Mouse (Mus musculus) left cerebral cortex, adult 2 months (tissue): Measurements from ENCODE around the gene Aqp1. TPM values are rescaled to one million over a fixed set of nuclear protein-coding genes. Genes with fewer than 3 reads are reported as not detected.

Experiments
- DNase-seq, 2 experiments: peaks; one replicate each; pipeline ENCODE4 v3.0.0; 2021 to 2022; ENCODE audit warnings: low spot score in 2 of 2, mixed read lengths in 1 of 2; ENCODE audit errors: extremely low spot score in 1 of 2
- H3K27ac ChIP-seq: fragments of 200-600 bp; 2 replicates; pipeline ENCODE4 v1.8.1; 2022
- H3K4me3 ChIP-seq: fragments of 200-600 bp; 2 replicates; pipeline ENCODE4 v1.8.1; 2022
- CTCF ChIP-seq: fragments of 200-600 bp; IDR thresholded peaks from 2 replicates; pipeline ENCODE4 v1.8.1; 2022; ENCODE audit warnings: antibody characterized with exemption, mild to moderate bottlenecking, moderate library complexity
- intact Hi-C: fragments of 180-260 bp; cut with DNase I; formaldehyde crosslinking; loops from one replicate; pipeline ENCODE4 v1.15.1; 2025
- total RNA-seq, 2 experiments: library from RNA; stranded (reverse); gene quantifications; 2 replicates each; pipeline ENCODE4 v1.2.3; 2021

Gene Aqp1
- total RNA-seq, 2 experiments from 2014 or later: 0.47 to 0.75 TPM

- no peak for TF ChIP-seq CTCF
- intact Hi-C loops: no loop called here
- H3K27ac ChIP-seq: no peak overlapping the region
- no peak for DNase-seq
- H3K4me3 ChIP-seq: no peak overlapping the region
These were observed 14.2 kb downstream of the Aqp1 start for GRCm38 (mm10) chr6:55350383-55350952.

GRCm38 (mm10) chr6:55351712-55352111 lies 15.5 kb downstream of the Aqp1 start:
- Histone ChIP-seq H3K4me3 (no peak overlapping the region), H3K27ac (no peak overlapping the region)
- no peak for DNase-seq
- TF ChIP-seq CTCF: no peak
- intact Hi-C loops: no loop called here

GRCm38 (mm10) chr6:55353711-55354445 lies 17.6 kb downstream of the Aqp1 start:
- no peak overlapping the region for H3K4me3 ChIP-seq
- no peak overlapping the region for H3K27ac ChIP-seq
- intact Hi-C loops: no loop called here
- no peak for TF ChIP-seq CTCF
- no peak for DNase-seq

- no peak overlapping the region for H3K27ac ChIP-seq
- no peak overlapping the region for H3K4me3 ChIP-seq
- DNase-seq: no peak
- intact Hi-C loops: no loop called here
- no peak for TF ChIP-seq CTCF
These were observed 18.4 kb downstream of the Aqp1 start for GRCm38 (mm10) chr6:55354456-55355117.

GRCm38 (mm10) chr6:55355575-55355974 lies 19.3 kb downstream of the Aqp1 start:
- no peak for TF ChIP-seq CTCF
- H3K4me3 ChIP-seq: no peak overlapping the region
- no peak for DNase-seq
- intact Hi-C loops: no loop called here
- no peak overlapping the region for H3K27ac ChIP-seq

- no peak for TF ChIP-seq CTCF
- intact Hi-C loops: no loop called here
- no peak overlapping the region for H3K27ac ChIP-seq
These were observed 19.9 kb downstream of the Aqp1 start for GRCm38 (mm10) chr6:55356017-55356703.

GRCm38 (mm10) chr6:55356976-55357635 lies 20.9 kb downstream of the Aqp1 start:
- no peak for TF ChIP-seq CTCF
- intact Hi-C loops: no loop called here
- DNase-seq: no peak
- H3K4me3 ChIP-seq: no peak overlapping the region
- H3K27ac ChIP-seq: no peak overlapping the region

More at GRCm38 (mm10) chr6:55356017-55356703, 19.9 kb downstream of the Aqp1 start:
- H3K4me3 ChIP-seq: no peak overlapping the region
- no peak for DNase-seq

- no peak for DNase-seq
- intact Hi-C loops: no loop called here
These were observed 21.4 kb downstream of the Aqp1 start for GRCm38 (mm10) chr6:55357636-55358031.

GRCm38 (mm10) chr6:55358731-55359143 lies 22.5 kb downstream of the Aqp1 start:
- Histone ChIP-seq H3K4me3 (no peak overlapping the region), H3K27ac (no peak overlapping the region)
- intact Hi-C loops: no loop called here
- no peak for DNase-seq
- TF ChIP-seq CTCF: peak; percentile 69

More at GRCm38 (mm10) chr6:55357636-55358031, 21.4 kb downstream of the Aqp1 start:
- TF ChIP-seq CTCF: no peak
- H3K4me3 ChIP-seq: no peak overlapping the region
- H3K27ac ChIP-seq: no peak overlapping the region

GRCm38 (mm10) chr6:55362663-55363062 lies 26.4 kb downstream of the Aqp1 start:
- intact Hi-C loops: no loop called here
- DNase-seq: no peak
- Histone ChIP-seq H3K27ac (no peak overlapping the region), H3K4me3 (no peak overlapping the region)
- no peak for TF ChIP-seq CTCF

GRCm38 (mm10) chr6:55367126-55367525 lies 30.9 kb downstream of the Aqp1 start:
- DNase-seq: no peak
- no peak for TF ChIP-seq CTCF
- H3K4me3 ChIP-seq: no peak overlapping the region
- intact Hi-C loops: no loop called here
- H3K27ac ChIP-seq: no peak overlapping the region
